Mouse (Mus musculus): Measurements from ENCODE around the gene Slc32a1.

DNA sequence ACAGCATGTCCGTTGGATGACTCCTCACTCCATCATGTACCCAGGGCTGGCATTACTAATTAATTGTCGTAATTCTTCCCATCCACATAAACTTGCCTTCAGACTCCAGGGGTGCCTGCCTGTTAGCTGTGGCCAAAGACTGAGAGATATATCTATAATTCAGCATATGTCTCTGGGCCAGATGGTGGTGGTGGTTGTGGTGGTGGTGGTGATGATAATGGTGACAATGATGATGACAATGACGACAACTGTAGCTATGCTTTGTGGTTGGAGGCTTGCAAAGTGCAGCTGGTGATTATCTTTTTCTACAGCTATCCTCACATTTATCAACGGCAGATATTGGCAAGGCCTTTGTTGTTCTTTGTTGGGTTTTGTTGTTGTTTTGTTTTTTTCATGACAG is 17.2 kb upstream of the Slc32a1 start:
- TF ChIP-seq FLI1 (IDR thresholded peaks at IDR 0.05; ENCODE audit: low read length) (no peak), GATA1 (IDR thresholded peaks at IDR 0.05; ENCODE audit: borderline replicate concordance, low read length) (no peak)
